Mouse (Mus musculus) hindbrain, embryonic 14.5 days (tissue): Measurements from ENCODE around the gene Prkg1. TPM values are rescaled to one million over a fixed set of nuclear protein-coding genes. Genes with fewer than 3 reads are reported as not detected.

Source experiments
- ATAC-seq: fragments of 200-750 bp; cut with Nextera tagmentation; 2 replicates; pipeline ENCODE4 v1.8.0; 2017; ENCODE audit warnings: moderate number of reproducible peaks, mild to moderate bottlenecking, moderate TSS enrichment, moderate library complexity; ENCODE audit not compliant: low FRiP score
- DNase-seq: peaks from one replicate; pipeline ENCODE4 v3.0.0-alpha.2; 2015; ENCODE audit warnings: low spot score
- H3K27ac ChIP-seq: fragments of 300-500 bp; sonication (generic); 2 replicates; pipeline ENCODE4 v1.5.1; 2014; ENCODE audit warnings: mild to moderate bottlenecking, moderate library complexity
- H3K27me3 ChIP-seq: fragments of 300-500 bp; sonication (generic); 2 replicates; pipeline ENCODE4 v1.6.1; 2014; ENCODE audit warnings: mild to moderate bottlenecking, low read length, mixed read lengths; ENCODE audit not compliant: control insufficient read depth, insufficient read depth
- H3K36me3 ChIP-seq: fragments of 300-500 bp; sonication (generic); replicated peaks from 2 replicates; pipeline ENCODE4 v1.6.1; 2014; ENCODE audit not compliant: control insufficient read depth, insufficient read depth
- H3K4me1 ChIP-seq: fragments of 300-500 bp; sonication (generic); replicated peaks from 2 replicates; pipeline ENCODE4 v1.6.1; 2014; ENCODE audit warnings: antibody characterized with exemption, low read length, mixed read lengths; ENCODE audit not compliant: control insufficient read depth, insufficient read depth
- H3K4me2 ChIP-seq: fragments of 300-500 bp; sonication (generic); replicated peaks from 2 replicates; pipeline ENCODE4 v1.6.1; 2014; ENCODE audit warnings: mild to moderate bottlenecking, moderate library complexity
- H3K4me3 ChIP-seq: fragments of 300-500 bp; sonication (generic); replicated peaks from 2 replicates; pipeline ENCODE4 v1.5.1; 2014; ENCODE audit warnings: mild to moderate bottlenecking, low read length
- H3K9ac ChIP-seq: fragments of 300-500 bp; sonication (generic); 2 replicates; pipeline ENCODE4 v1.6.1; 2014
- H3K9me3 ChIP-seq: fragments of 300-500 bp; sonication (generic); 2 replicates; pipeline ENCODE4 v1.6.1; 2016; ENCODE audit warnings: low read length; ENCODE audit not compliant: control insufficient read depth
- WGBS: fragments of 180-500 bp; shearing (Covaris S2); extraction: QIAGEN DNeasy Blood & Tissue Kit; methylation state at CpG from one replicate; pipeline ENCODE4 v1.1.7; 2014; 5-methylcytosine and 5-hydroxymethylcytosine counted together
- polyA plus RNA-seq: library from polyadenylated mRNA; unstranded; fragments of >200 nt; fragmentation: Nextera tagmentation; extraction: Ambion mirVana; gene quantifications from 2 replicates; pipeline ENCODE4 v1.2.1, GENCODE M21; 2014

Prkg1 gene
- polyA plus RNA-seq, 1 experiment from 2014 or later: 7.0 TPM

DNA sequence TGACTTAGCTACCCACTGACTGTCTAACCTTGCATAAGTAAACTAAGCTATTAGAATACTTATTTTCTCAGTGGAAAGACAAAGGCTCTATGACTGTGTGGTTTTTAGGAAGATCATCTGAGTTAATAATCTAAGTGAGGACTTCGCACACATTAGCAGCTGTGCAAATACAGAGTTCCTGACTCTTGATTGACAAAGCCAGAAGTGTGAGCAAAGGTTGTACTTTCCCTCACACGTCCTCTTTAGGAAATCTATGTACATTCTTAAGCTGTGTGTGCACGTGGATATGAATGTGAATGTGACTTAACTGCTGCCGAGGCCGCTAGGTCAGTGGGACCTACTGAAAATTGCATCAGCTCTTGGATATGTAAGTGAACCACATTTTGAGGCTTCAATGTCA is 738.0 kb downstream of the Prkg1 start:
- Histone ChIP-seq H3K4me1 (no peaks in the 10 kb centered on the region), H3K9ac (no peak overlapping the region), H3K9me3 (no peaks in the 10 kb centered on the region), H3K4me2 (no peak overlapping the region), H3K27ac (no peak overlapping the region), H3K27me3 (no peaks in the 10 kb centered on the region), H3K4me3 (no peak overlapping the region), H3K36me3 (no peaks in the 10 kb centered on the region)
- ATAC-seq (no peak), DNase-seq (no peak)
- 87% methylated on average over 5 of the region's 5 CpGs for WGBS

DNA sequence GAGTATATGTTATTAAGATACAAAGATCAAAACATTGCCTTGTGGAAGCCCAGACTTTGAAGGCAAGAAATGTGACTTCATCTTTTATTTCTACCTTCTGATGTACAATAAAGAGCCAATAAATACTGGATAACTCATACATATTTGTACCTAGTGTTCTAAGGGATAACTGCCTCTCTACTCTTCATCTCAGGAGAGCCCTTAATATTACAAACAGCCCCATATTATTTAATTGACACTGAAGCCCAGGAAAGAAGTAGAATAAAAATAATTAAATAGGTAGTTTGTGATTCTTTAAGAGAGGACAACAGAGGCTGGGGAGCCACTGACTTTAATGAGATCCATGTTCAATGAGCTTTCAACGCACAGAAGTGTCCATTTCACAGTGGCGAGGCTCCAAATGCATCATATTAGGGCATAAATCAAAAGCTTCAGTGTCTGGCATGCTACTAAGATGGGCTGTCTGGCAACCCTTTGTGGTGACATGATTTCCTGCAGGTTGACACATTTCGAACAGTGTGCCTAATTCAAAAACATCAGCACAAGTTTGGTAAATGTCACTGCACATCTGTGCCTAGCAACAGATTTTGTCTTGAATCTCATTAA is 753.2 kb downstream of the Prkg1 start:
- ATAC-seq: no peak

DNA sequence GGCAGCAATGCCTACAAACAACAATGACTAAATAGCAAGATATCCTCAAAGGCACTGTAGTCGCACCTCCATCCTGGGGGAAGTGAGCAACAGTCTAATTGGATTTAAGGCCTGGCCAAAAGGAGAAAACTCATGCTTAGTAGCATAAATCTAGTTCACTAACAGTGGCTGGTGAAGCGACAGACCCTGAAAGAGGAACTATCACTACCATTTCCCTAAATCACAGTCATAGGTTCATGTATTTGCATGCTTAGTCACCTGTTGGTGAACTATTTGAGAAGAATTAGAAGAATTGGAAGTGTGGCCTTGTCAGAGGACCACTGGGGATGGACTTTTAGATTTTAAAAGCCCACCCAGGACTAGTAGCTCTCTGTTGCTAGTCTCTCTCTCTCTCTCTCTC is 766.3 kb downstream of the Prkg1 start:
- H3K4me3 ChIP-seq: no peak overlapping the region
- no peaks in the 10 kb centered on the region for H3K9me3 ChIP-seq
- no peak overlapping the region for H3K9ac ChIP-seq
- H3K27me3 ChIP-seq: no peaks in the 10 kb centered on the region
- no peak overlapping the region for H3K27ac ChIP-seq
- no peaks in the 10 kb centered on the region for H3K4me1 ChIP-seq
- ATAC-seq: no peak
- no peak for DNase-seq
- H3K4me2 ChIP-seq: no peak overlapping the region
- no peaks in the 10 kb centered on the region for H3K36me3 ChIP-seq
- 92% methylated on average over 2 of the region's 2 CpGs for WGBS

More for the DNA sequence above, 753.2 kb downstream of the Prkg1 start:
- no peaks in the 10 kb centered on the region for H3K9me3 ChIP-seq
- no peak overlapping the region for H3K4me3 ChIP-seq
- no peak for DNase-seq
- H3K9ac ChIP-seq: no peak overlapping the region
- WGBS: 48% methylated on average over 3 of the region's 3 CpGs
- no peak overlapping the region for H3K4me2 ChIP-seq
- H3K27ac ChIP-seq: no peak overlapping the region
- H3K36me3 ChIP-seq: no peaks in the 10 kb centered on the region
- H3K4me1 ChIP-seq: no peaks in the 10 kb centered on the region
- H3K27me3 ChIP-seq: no peaks in the 10 kb centered on the region

DNA sequence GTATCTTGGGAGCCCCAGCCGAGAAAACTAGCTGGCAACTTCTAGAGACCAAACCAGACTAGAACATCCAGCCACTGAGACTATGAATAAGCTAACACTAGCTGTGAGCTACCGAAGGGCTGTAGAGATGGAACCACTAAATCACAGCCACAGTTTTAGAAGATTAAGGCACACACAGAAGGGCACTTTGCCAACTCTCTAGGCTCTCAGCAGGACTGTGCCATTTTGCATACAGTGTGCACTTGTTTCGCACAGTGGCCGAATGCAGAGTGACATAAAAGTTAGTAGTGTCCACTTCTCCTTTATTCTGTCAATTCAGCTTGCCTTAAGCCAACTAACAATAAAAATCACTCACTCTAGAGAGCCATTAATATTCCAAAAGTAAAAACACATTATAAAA is 774.4 kb downstream of the Prkg1 start:
- no peak for DNase-seq
- Histone ChIP-seq H3K4me2 (no peak overlapping the region), H3K9ac (no peak overlapping the region), H3K27ac (no peak overlapping the region), H3K4me3 (no peak overlapping the region), H3K9me3 (no peaks in the 10 kb centered on the region), H3K27me3 (no peaks in the 10 kb centered on the region), H3K36me3 (no peaks in the 10 kb centered on the region), H3K4me1 (no peaks in the 10 kb centered on the region)
- 68% methylated on average over 4 of the region's 4 CpGs for WGBS
- 0 out of 2 replicates have a peak, but pooled peaks have one; percentile 43 for ATAC-seq

- Histone ChIP-seq H3K36me3 (no peaks in the 10 kb centered on the region), H3K4me1 (no peaks in the 10 kb centered on the region), H3K4me3 (no peak overlapping the region), H3K27me3 (no peaks in the 10 kb centered on the region), H3K9me3 (no peaks in the 10 kb centered on the region), H3K9ac (no peak overlapping the region), H3K4me2 (no peak overlapping the region), H3K27ac (no peak overlapping the region)
- no peak for DNase-seq
- no peak for ATAC-seq
- 64% methylated on average over 4 of the region's 4 CpGs for WGBS
These were observed 782.4 kb downstream of the Prkg1 start for GRCm38 (mm10) chr19:30982436-30982835.

DNA sequence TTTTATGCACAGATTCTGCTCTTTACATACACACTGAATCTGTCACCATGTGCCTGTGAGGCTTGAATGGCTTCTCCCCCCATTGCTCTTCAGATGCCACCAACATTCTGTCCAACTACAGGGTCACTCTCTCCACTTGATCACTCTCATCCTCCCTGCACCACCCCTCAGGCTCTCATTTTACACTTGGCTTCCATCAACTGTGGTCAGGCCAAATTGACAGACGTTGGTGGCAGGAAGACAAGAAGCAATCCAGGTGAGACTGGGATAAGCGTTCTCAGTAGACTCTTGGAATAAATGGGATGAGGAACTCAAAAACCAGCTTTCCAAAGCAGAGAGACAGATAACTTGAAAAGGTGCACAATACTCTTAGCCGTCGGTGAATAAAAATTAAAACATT is 786.7 kb downstream of the Prkg1 start:
- ATAC-seq (no peak), DNase-seq (no peak)
- WGBS: 88% methylated on average over 4 of the region's 4 CpGs
- H3K9me3 ChIP-seq: no peaks in the 10 kb centered on the region
- H3K4me3 ChIP-seq: no peak overlapping the region
- H3K4me1 ChIP-seq: no peaks in the 10 kb centered on the region
- no peaks in the 10 kb centered on the region for H3K27me3 ChIP-seq
- H3K4me2 ChIP-seq: no peak overlapping the region
- no peak overlapping the region for H3K9ac ChIP-seq
- H3K27ac ChIP-seq: no peak overlapping the region
- no peaks in the 10 kb centered on the region for H3K36me3 ChIP-seq

- Histone ChIP-seq H3K36me3 (no peaks in the 10 kb centered on the region), H3K4me1 (no peaks in the 10 kb centered on the region), H3K4me3 (no peak overlapping the region), H3K27me3 (no peaks in the 10 kb centered on the region), H3K9me3 (no peaks in the 10 kb centered on the region), H3K4me2 (no peak overlapping the region), H3K27ac (no peak overlapping the region), H3K9ac (no peak overlapping the region)
- DNase-seq (no peak), ATAC-seq (no peak)
- 70% methylated on average over 3 of the region's 3 CpGs for WGBS
These were observed 814.2 kb downstream of the Prkg1 start for GRCm38 (mm10) chr19:30950610-30951009.

GRCm38 (mm10) chr19:30948202-30948601 is 816.6 kb downstream of the Prkg1 start:
- Histone ChIP-seq H3K27ac (no peak overlapping the region), H3K4me1 (no peaks in the 10 kb centered on the region), H3K27me3 (no peaks in the 10 kb centered on the region), H3K9ac (no peak overlapping the region), H3K4me3 (no peak overlapping the region), H3K4me2 (no peak overlapping the region), H3K9me3 (no peaks in the 10 kb centered on the region), H3K36me3 (no peaks in the 10 kb centered on the region)
- ATAC-seq (no peak), DNase-seq (no peak)
- 50% methylated on average over 1 of the region's 1 CpGs for WGBS

DNA sequence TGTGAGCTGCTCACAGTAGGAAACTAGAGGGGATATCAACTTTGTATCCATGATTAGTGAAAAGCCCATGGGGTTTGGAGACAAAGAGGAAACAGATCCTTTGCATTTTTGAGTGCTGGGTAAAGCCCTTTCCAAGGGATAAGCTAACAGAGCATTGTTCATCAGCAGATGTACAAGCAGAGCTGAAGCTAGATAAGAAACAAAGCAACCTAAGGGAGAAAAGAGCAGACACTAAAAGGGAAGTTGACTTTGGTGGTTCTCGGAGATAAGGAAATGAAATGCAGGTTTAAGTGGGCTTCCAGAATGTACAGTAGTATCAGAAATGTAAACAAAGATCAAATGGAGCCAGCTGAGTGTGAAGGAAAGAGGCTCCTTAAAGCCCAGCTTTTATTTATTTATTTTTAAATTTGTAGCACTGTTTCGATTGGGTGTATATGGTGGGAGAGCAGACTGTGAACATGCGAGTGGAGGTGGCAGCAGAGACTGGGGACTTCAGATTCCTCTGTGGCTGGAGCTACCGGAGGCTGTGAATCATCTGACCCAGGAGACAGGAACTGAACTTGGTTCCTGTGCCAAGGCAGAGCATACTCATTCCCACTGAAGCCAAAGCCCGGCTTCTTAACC is 822.4 kb downstream of the Prkg1 start:
- Histone ChIP-seq H3K27me3 (no peaks in the 10 kb centered on the region), H3K4me1 (no peaks in the 10 kb centered on the region), H3K9me3 (no peaks in the 10 kb centered on the region), H3K4me3 (no peak overlapping the region), H3K9ac (no peak overlapping the region), H3K4me2 (no peak overlapping the region), H3K36me3 (no peaks in the 10 kb centered on the region), H3K27ac (no peak overlapping the region)
- WGBS: 74% methylated on average over 5 of the region's 5 CpGs
- DNase-seq: no peak
- no peak for ATAC-seq

DNA sequence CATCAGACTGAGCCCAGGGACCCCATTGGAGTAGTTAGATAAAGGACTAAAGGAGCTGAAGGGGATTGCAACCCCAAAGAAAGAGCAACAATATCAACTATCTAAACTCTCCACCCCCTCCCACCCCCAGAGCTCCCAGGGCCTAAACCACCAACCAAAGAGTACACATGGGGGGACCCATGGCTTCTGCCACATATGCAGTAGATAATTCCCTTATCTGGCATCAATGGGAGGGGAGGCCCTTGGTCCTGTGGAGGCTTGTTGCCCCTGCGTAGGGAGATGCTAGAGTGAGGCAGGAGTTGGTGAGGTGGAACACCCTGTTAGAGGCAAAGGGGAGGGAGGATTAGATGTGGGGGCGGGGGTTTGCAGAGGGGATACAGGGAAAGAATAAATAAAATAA is 826.8 kb downstream of the Prkg1 start:
- H3K27me3 ChIP-seq: no peaks in the 10 kb centered on the region
- H3K36me3 ChIP-seq: no peaks in the 10 kb centered on the region
- H3K4me2 ChIP-seq: no peak overlapping the region
- 90% methylated on average over 2 of the region's 2 CpGs for WGBS
- H3K9me3 ChIP-seq: no peaks in the 10 kb centered on the region
- no peaks in the 10 kb centered on the region for H3K4me1 ChIP-seq
- no peak overlapping the region for H3K4me3 ChIP-seq
- ATAC-seq (no peak), DNase-seq (no peak)
- no peak overlapping the region for H3K27ac ChIP-seq
- no peak overlapping the region for H3K9ac ChIP-seq
